Mouse (Mus musculus) limb, embryonic 14.5 days (tissue): ENCODE measurements at regions not wholly inside any gene's neighbourhood (a gene's known extent, or its start where the extent isn't known, plus 50 kb on each side); places are given as distances from the start of the nearest gene placed in this dataset.

Experiments used
- ATAC-seq: fragments of 200-750 bp; cut with Nextera tagmentation; 2 replicates; pipeline ENCODE4 v1.8.0; 2017; ENCODE audit warnings: low read depth, moderate number of reproducible peaks, moderate TSS enrichment; ENCODE audit not compliant: low FRiP score
- DNase-seq: peaks from one replicate; pipeline ENCODE4 v3.0.0-alpha.2; 2015; ENCODE audit warnings: low spot score
- H3K27ac ChIP-seq: fragments of 300-500 bp; sonication (generic); replicated peaks from 2 replicates; pipeline ENCODE4 v1.5.1; 2014; ENCODE audit warnings: low read depth, mild to moderate bottlenecking, low read length, moderate library complexity, mixed read lengths
- H3K27me3 ChIP-seq: fragments of 300-500 bp; sonication (generic); 2 replicates; pipeline ENCODE4 v1.6.1; 2014; ENCODE audit warnings: low read length, mixed read lengths; ENCODE audit not compliant: control insufficient read depth, insufficient read depth
- H3K36me3 ChIP-seq: fragments of 300-500 bp; sonication (generic); 2 replicates; pipeline ENCODE4 v1.6.1; 2014; ENCODE audit warnings: mild to moderate bottlenecking, low read length, moderate library complexity, mixed read lengths; ENCODE audit not compliant: control insufficient read depth, insufficient read depth
- H3K4me1 ChIP-seq: fragments of 300-500 bp; sonication (generic); 2 replicates; pipeline ENCODE4 v1.6.1; 2014; ENCODE audit warnings: antibody characterized with exemption, low read length, mixed read lengths; ENCODE audit not compliant: control insufficient read depth, insufficient read depth
- H3K4me2 ChIP-seq: fragments of 300-500 bp; sonication (generic); replicated peaks from 2 replicates; pipeline ENCODE4 v1.6.1; 2014; ENCODE audit warnings: low read depth, mild to moderate bottlenecking, low read length, moderate library complexity; ENCODE audit not compliant: severe bottlenecking
- H3K4me3 ChIP-seq: fragments of 300-500 bp; sonication (generic); replicated peaks from 2 replicates; pipeline ENCODE4 v1.5.1; 2014; ENCODE audit warnings: low read length
- H3K9ac ChIP-seq: fragments of 300-500 bp; sonication (generic); 2 replicates; pipeline ENCODE4 v1.6.1; 2014; ENCODE audit warnings: mild to moderate bottlenecking, low read depth, low read length, moderate library complexity; ENCODE audit not compliant: severe bottlenecking
- H3K9me3 ChIP-seq: fragments of 300-500 bp; sonication (generic); 2 replicates; pipeline ENCODE4 v1.6.1; 2016; ENCODE audit warnings: low read length; ENCODE audit not compliant: control insufficient read depth
- POLR2A ChIP-seq: fragments of 200-500 bp; IDR thresholded peaks from 2 replicates; pipeline ENCODE4 v1.8.0; 2012; ENCODE audit warnings: inconsistent platforms, mild to moderate bottlenecking, moderate library complexity, borderline replicate concordance; ENCODE audit not compliant: insufficient read depth, insufficient read length; ENCODE audit errors: extremely low read depth
- WGBS: fragments of 180-500 bp; shearing (Covaris S2); extraction: QIAGEN DNeasy Blood & Tissue Kit; methylation state at CpG from one replicate; pipeline ENCODE4 v1.1.7; 2014; 5-methylcytosine and 5-hydroxymethylcytosine counted together

DNA sequence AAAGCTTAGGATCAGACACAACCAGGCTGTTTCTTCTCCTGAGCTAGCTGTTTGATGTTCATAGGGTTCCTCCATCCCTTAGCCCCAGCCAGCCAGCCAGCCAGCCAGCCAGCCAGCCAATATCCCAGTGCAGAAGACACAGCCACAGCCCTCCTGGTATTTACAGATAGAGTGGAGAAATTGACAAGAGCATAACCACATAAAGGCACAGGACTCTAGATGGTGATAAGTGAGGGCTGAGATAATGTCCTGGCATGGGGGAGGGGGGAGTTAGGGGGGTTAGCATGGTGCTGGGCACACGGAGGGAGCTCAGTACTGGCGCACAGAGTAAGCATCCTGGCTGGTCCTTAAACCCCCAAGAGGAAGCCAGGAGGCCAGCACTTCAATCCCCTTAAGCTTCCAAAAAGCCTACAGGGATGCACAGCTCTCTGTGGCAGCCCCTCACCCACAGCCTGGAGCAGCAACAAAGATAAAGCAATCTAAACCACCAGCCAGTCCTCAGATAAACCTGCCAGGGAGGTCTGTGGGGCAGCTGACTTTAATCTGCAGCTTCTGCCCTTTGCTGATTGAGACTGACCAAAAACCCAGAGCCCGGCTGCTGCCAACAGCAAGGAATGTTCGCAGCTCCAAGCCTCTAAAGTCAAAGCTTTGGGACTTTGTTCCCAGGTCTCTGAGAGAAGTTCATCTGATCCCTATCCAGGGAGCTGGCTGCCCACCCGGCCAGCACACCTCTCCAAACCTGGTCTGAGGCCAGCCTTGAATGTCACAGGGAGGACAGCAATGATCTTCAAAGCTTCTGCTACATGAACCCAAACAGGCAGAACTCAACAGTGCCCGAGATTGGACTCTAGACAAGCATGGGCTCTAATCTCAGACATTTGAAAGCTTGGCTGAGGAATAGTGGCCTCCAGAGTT lies 124.9 kb downstream of the Utp6 start:
- Histone ChIP-seq H3K4me1 (peaks cover 8% of the 10 kb centered on the region), H3K27ac (no peak overlapping the region), H3K36me3 (no peaks in the 10 kb centered on the region), H3K9me3 (no peaks in the 10 kb centered on the region), H3K4me2 (no peak overlapping the region), H3K27me3 (no peaks in the 10 kb centered on the region), H3K4me3 (no peak overlapping the region), H3K9ac (no peak overlapping the region)
- 39% methylated on average over 6 of the region's 6 CpGs for WGBS
- TF ChIP-seq POLR2A: no peak
- DNase-seq (no peak), ATAC-seq (no peak)

DNA sequence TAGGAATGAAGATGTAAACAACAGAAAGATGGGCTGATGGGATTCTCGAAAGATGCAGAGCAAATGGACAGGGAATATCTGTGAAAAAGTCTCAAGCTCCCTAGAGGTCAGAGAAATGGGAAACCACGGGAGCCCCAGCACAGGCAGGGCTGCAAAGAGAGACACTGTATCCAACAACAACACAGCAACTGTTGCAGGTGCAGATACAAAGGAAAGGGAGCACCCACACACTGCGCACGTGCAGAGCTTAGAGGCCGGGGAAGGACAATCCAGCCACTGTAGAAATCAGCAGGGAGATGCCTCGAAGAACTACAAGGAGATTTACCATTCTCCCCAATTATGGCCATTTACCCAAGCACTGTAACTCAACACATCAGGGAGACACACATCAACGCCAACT lies 126.3 kb downstream of the Utp6 start:
- no peaks in the 10 kb centered on the region for H3K27me3 ChIP-seq
- TF ChIP-seq POLR2A: no peak
- WGBS: 83% methylated on average over 7 of the region's 7 CpGs
- H3K4me2 ChIP-seq: no peak overlapping the region
- DNase-seq (no peak), ATAC-seq (no peak)
- H3K4me3 ChIP-seq: no peak overlapping the region
- H3K27ac ChIP-seq: no peak overlapping the region
- H3K9me3 ChIP-seq: no peaks in the 10 kb centered on the region
- no peak overlapping the region for H3K9ac ChIP-seq
- no peaks in the 10 kb centered on the region for H3K36me3 ChIP-seq
- peaks cover 8% of the 10 kb centered on the region for H3K4me1 ChIP-seq

DNA sequence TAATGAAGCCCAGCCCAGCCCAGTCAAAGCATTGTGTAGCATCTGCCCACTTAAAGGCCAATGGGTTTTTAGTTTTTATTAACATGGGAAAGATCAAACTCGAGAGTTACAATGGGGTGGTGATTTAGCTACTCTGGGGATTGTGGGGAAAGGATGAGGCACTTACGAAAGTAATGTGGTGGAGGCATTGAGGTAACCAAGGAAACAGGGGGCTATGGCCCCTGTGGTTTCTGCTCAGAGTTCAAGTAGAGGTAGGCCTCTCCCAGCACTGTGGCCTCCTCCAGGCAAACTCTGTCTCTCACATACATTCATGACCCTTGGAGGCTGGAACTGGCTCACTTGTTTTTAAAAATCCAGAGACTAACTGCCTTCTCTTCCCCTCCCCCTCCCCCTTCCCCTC lies 128.4 kb downstream of the Utp6 start:
- Histone ChIP-seq H3K9ac (no peak overlapping the region), H3K4me2 (no peak overlapping the region), H3K36me3 (no peaks in the 10 kb centered on the region), H3K27ac (no peak overlapping the region), H3K27me3 (no peaks in the 10 kb centered on the region), H3K4me1 (peaks cover under 1% of the 10 kb centered on the region), H3K9me3 (no peaks in the 10 kb centered on the region), H3K4me3 (no peak overlapping the region)
- ATAC-seq (no peak), DNase-seq (no peak)
- TF ChIP-seq POLR2A: no peak
- WGBS: 57% methylated on average over 2 of the region's 2 CpGs

DNA sequence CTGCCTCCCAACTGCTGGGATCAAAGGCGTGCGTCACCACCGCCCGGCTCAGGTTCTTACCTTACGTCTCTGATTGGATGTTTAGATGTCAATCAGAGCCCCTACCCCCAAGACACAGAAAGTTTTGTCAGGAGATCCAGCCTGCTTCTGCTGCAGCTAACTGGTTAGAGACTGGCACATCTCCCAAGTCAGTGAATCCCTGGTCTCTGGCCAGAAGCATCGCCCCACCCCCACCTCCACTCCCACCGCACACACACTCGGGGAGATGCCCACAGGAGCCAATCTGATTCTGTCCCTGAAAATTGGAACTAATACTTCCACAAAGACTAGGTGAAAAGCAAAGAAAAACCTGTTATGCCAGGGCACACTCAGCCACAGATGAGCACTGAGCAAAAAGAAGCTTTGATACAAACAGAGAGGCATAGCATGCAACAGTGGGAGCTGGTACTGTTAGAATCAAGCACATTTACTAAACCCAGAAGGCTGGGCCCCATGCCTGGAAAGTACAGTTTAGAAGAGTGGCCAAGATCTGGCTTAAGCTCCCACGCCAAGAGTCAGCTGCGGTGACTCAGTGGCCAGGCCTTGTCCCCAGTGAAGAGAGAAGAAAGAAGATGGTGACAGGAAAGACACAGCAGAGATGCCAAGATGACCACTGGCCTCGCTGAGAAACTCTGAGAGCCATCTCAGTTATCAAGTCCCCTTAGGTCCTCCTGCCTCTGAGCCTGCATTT lies 130.4 kb downstream of the Utp6 start:
- H3K4me2 ChIP-seq: no peak overlapping the region
- no peaks in the 10 kb centered on the region; the same call in 1 of the 2 replicates for H3K4me1 ChIP-seq
- no peak for TF ChIP-seq POLR2A
- DNase-seq (peak; percentile 36), ATAC-seq (no peak)
- 88% methylated on average over 11 of the region's 11 CpGs for WGBS
- H3K27ac ChIP-seq: peak overlapping the region; percentile 19; the same call in 1 of the 2 replicates
- no peaks in the 10 kb centered on the region for H3K36me3 ChIP-seq
- no peaks in the 10 kb centered on the region for H3K9me3 ChIP-seq
- no peaks in the 10 kb centered on the region for H3K27me3 ChIP-seq
- no peak overlapping the region for H3K9ac ChIP-seq
- no peak overlapping the region for H3K4me3 ChIP-seq

DNA sequence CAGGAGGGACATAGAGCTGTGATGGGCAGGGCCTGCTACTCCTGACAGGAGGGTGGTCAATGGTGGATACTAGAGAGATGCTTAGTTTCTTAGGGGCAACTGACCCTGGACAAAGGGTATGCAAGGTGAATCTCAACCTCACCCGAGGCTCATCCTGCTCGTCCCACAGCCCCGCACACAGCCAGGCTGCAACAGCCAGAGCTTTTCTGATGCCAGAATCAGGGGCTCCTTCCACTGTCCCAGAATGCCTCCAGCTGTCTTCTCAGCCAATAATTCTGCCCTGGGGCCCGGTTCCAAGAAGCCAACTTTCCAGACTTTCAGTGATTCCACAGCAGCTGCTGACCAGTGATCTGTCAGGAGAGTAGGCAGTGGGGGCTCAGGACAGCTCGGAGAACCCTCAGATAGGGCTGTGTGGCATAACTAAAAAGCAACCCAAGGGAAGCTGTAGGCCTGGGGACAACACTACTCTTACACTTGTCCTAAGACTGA lies 131.6 kb downstream of the Utp6 start:
- Histone ChIP-seq H3K9me3 (no peaks in the 10 kb centered on the region), H3K4me1 (no peaks in the 10 kb centered on the region; the same call in 1 of the 2 replicates), H3K4me2 (no peak overlapping the region), H3K36me3 (no peaks in the 10 kb centered on the region), H3K27ac (no peak overlapping the region), H3K4me3 (no peak overlapping the region), H3K9ac (no peak overlapping the region), H3K27me3 (no peaks in the 10 kb centered on the region)
- TF ChIP-seq POLR2A: no peak
- 80% methylated on average over 5 of the region's 5 CpGs for WGBS
- DNase-seq (no peak), ATAC-seq (no peak)
